ENCODE assay signal across 8 mouse cellular contexts in genomic region chr5:123344963-123345852, GRCm38 (mm10). TPM values are rescaled to one million over a fixed set of nuclear protein-coding genes. Genes with fewer than 3 reads are reported as not detected.
A peak's percentile ranks its signal among the peaks of the same experiment; 100 is the strongest.
DNase-seq lines count a peak whose midpoint lies in the region; ATAC-seq lines count a peak whose summit lies in the region.

No protein-coding gene starts in this region.

- H3K9me3 ChIP-seq in forebrain, embryonic 16.5 days (ENCODE audit: control insufficient read depth, low read length): no peaks in the 10 kb centered on the region
- no peaks in the 10 kb centered on the region for H3K9me3 ChIP-seq in hindbrain, embryonic 11.5 days (ENCODE audit: control insufficient read depth, low read length)

- under 1% methylated on average over 71 of the region's 87 CpGs for WGBS in forebrain, embryonic 16.5 days
- WGBS in hindbrain, embryonic 11.5 days: under 1% methylated on average over 66 of the region's 87 CpGs

- ATAC-seq in forebrain, embryonic 16.5 days: peak; percentile 37
- ATAC-seq in hindbrain, embryonic 11.5 days (ENCODE audit: low FRiP score): peak; percentile 36; the same call in 1 of the 2 replicates

- peak overlapping the region; percentile 84 for H3K4me2 ChIP-seq in forebrain, embryonic 16.5 days (ENCODE audit: low read length)
- H3K4me2 ChIP-seq in hindbrain, embryonic 11.5 days (replicated peaks; ENCODE audit: low read depth, low read length): peak overlapping the region; percentile 94

- DNase-seq in ES-CJ7 (ENCODE audit: low read depth, low spot score): peak; percentile 45
- DNase-seq in c-Kit-positive CD71-positive TER-119-positive erythroid progenitor cells, embryonic 14.5 days (ENCODE audit: low spot score): peak; percentile 37
- peak; percentile 75 for DNase-seq in hindbrain, embryonic 11.5 days (ENCODE audit: low spot score)
- DNase-seq in layer of hippocampus, postnatal 25 days (ENCODE audit: extremely low spot score in 1 of 2, low spot score in 1 of 2): peak; percentile 40 to 47
- peak; percentile 66 for DNase-seq in lung, postnatal 36 days
- DNase-seq in right cerebral cortex, adult 2 months (ENCODE audit: low spot score in 2 of 2): peak; percentile 59 to 67
- peak; percentile 54 for DNase-seq in urinary bladder, postnatal 25 days (ENCODE audit: low spot score)

- H3K4me3 ChIP-seq in forebrain, embryonic 16.5 days (replicated peaks; ENCODE audit: low read length): peak overlapping the region; percentile 67
- peak overlapping the region; percentile 93 for H3K4me3 ChIP-seq in hindbrain, embryonic 11.5 days (ENCODE audit: low read depth, low read length)

- H3K27ac ChIP-seq in forebrain, embryonic 16.5 days (ENCODE audit: low read length): peak overlapping the region; percentile 100
- H3K27ac ChIP-seq in hindbrain, embryonic 11.5 days (ENCODE audit: low read depth, low read length): peak overlapping the region; percentile 99

- peak overlapping the region; percentile 98 for H3K9ac ChIP-seq in forebrain, embryonic 16.5 days (replicated peaks; ENCODE audit: low read depth, low read length)
- H3K9ac ChIP-seq in hindbrain, embryonic 11.5 days (ENCODE audit: low read depth, low read length): peak overlapping the region; percentile 99

- no peaks in the 10 kb centered on the region for H3K36me3 ChIP-seq in forebrain, embryonic 16.5 days (ENCODE audit: control insufficient read depth, insufficient read depth)
- H3K36me3 ChIP-seq in hindbrain, embryonic 11.5 days (ENCODE audit: control insufficient read depth, insufficient read depth, low read length): no peaks in the 10 kb centered on the region

- no peaks in the 10 kb centered on the region for H3K27me3 ChIP-seq in forebrain, embryonic 16.5 days (replicated peaks; ENCODE audit: control insufficient read depth, insufficient read depth, low read length)
- no peaks in the 10 kb centered on the region for H3K27me3 ChIP-seq in hindbrain, embryonic 11.5 days (ENCODE audit: control insufficient read depth, insufficient read depth, low read length)

- peaks cover 38% of the 10 kb centered on the region for H3K4me1 ChIP-seq in forebrain, embryonic 16.5 days (replicated peaks; ENCODE audit: control insufficient read depth, insufficient read depth, low read length)
- H3K4me1 ChIP-seq in hindbrain, embryonic 11.5 days (replicated peaks; ENCODE audit: control insufficient read depth, insufficient read depth, low read length): 0 out of 2 replicates have a peak, but pooled peaks cover 5% of the 10 kb centered on the region

RNA-seq across cellular contexts. Expression of gene Bcl7a, which starts 1.6 kb away (rescaled TPM):
- 81.9 and 84.3 TPM in 2 replicates for polyA plus RNA-seq in forebrain, embryonic 16.5 days (2015; fragmentation: Nextera tagmentation; extraction: Ambion mirVana)
- polyA plus RNA-seq in hindbrain, embryonic 11.5 days (2014; fragmentation: Nextera tagmentation; extraction: Ambion mirVana): 56.8 and 63.7 TPM in 2 replicates
- 10 to 100 TPM; 68.7 to 70.3 TPM for total RNA-seq in layer of hippocampus, postnatal 25 days (2021)

RNA-seq across cellular contexts. Expression of gene Mlxip, which starts 49.4 kb away (rescaled TPM):
- polyA plus RNA-seq in forebrain, embryonic 16.5 days (2015; fragmentation: Nextera tagmentation; extraction: Ambion mirVana): 18.0 and 18.1 TPM in 2 replicates
- 16.8 and 18.2 TPM in 2 replicates for polyA plus RNA-seq in hindbrain, embryonic 11.5 days (2014; fragmentation: Nextera tagmentation; extraction: Ambion mirVana)
- 10 to 100 TPM; 16.6 to 21.6 TPM for total RNA-seq in layer of hippocampus, postnatal 25 days (2021)

Comparison
In these comparisons a context has a peak if more than half of its experiments do, and no peak if none do; other contexts are left out.
1. Peak in every context shown above with its lines: DNase-seq, ATAC-seq, H3K4me3 ChIP-seq and H3K27ac ChIP-seq.